Mouse (Mus musculus) heart, adult 11 months (tissue): ENCODE data around the gene Prkcg.

Experiments used
- DNase-seq: peaks from one replicate; pipeline ENCODE4 v3.0.0; 2022

Prkcg gene

DNA sequence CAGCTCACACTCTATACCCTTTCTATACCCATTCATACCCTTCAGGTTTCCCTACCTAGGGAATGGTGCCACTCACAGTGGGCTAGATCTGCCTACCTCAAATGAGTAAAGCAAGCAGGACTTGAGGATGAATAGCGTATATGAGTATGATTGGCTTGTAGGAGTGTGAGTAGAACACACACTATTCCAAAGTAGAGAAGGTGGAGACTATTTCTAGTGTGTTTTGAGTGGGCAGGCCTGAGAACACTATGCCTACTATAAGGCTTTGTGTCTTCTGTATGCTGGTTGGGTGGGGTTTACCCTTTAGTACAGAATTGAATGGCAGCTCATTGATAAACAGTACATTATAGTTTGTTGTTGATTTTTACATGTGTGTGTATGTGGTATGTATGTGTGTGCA lies 34.8 kb downstream of the Prkcg start:
- DNase-seq: no peak

DNA sequence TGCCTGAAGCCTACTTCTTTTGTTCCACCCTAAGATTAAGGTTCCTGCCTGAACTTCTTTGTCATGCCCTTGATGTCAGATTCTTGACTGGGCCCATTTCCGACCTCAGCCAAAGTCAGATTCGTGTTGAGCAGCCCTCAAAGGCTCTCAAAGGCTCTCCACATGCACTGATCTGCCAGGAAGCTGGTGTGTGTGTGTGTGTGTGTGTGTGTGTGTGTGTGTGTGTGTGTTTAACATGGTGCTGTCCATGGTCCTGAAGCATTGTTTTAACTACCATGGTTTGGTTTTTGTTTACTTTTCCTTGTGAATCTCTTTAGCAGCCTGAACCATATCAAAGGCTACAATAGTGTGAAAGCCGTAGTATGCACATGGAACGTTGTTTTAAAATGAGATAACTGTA lies 39.0 kb downstream of the Prkcg start:
- no peak for DNase-seq

DNA sequence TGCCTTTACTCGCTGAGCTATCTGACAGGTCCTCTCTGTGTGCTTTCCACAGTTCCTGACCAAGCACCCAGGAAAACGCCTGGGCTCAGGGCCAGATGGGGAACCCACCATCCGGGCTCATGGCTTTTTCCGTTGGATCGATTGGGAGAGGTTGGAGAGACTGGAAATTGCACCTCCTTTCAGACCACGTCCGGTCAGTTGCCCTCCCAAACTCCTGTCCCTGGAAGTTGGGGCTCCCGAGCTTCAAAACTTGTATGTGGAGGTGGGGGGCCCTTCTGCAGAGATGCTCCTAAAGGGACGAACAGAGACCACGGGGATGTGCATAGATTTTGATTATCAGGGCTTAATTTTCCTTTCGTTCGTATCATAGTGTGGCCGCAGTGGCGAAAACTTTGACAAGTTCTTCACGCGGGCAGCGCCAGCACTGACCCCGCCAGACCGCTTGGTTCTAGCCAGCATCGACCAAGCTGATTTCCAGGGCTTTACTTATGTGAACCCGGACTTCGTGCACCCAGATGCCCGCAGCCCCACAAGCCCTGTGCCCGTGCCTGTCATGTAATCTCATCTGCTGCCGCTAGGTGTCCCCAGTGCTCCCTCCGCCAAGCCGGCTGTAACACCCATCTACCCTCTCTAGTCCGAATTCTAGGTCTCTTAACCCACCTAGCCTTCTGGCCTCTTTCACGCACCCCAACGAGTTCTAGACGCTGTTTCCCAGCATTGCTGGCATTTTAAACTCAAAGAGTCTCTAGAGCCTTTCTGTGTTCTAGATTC lies 41.0 kb downstream of the Prkcg start:
- peak; percentile 94 for DNase-seq

DNA sequence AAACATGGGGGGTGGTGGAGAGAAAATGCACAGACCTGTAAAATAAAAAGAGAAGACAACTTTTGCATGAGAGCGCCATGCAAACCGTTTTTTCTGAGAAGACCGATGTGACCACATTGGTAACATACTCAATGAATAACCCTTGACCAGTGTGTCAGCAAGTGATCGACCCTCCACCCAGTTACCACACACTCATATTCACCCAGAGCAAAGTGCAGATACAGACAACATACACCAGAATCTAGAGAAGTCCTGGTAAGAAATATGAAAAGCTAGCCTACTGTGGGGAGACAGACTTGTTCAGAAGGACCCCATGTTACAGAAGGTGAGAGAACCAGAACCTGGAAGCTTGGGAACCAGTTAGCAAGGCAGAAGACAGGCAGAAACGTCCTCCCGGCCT lies 42.2 kb downstream of the Prkcg start:
- no peak for DNase-seq

DNA sequence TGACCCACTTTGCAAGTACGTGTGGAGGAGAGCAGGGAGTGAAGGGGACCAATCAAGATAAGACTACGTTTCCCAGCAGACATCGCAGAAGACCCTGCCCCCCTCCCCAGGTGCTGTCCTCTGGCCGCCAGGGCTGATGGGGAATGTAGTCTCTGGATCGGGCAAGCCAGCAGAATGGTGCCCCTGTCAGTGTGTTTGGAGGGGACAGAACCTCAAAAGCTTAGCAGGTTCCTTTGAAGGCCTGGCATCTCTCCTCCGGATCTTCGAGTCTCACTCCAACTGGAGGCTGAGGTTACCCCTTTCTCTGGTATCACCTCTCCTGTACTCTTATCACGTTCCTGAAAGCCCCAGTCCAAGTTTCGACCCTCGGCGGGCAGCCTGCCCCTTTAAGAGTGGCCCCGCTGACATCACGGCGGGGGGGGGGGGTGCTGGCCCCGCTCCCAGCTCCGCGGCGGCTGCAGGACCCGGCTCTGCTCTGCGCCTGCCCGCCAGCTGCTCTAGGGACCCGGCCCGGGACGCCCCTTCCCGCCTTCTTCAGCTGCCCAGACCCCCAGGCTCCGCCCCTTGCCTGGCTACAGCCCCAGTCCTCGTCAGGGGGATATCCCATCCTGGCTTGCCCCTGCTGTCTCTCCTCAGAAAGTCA lies 42.7 kb downstream of the Prkcg start:
- DNase-seq: peak; percentile 97

DNA sequence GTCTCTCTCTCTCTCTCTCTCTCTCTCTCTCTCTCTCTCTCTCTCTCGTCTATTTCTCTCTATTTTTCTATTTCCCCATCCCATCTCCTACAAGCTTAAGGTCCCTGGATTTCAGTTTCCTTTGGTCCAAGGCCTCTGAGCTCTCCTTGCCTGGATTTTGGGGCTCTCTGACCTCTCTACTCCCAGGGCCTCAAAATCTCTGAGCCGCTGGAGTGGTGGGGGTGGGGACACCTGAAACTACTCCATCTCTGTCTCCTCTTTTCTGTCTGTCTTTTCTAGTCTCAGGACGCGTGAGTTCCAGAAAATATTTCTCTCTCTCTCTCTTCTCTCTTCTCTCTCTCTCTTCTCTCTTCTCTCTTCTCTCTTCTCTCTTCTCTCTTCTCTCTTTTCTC lies 43.2 kb downstream of the Prkcg start:
- DNase-seq: no peak

DNA sequence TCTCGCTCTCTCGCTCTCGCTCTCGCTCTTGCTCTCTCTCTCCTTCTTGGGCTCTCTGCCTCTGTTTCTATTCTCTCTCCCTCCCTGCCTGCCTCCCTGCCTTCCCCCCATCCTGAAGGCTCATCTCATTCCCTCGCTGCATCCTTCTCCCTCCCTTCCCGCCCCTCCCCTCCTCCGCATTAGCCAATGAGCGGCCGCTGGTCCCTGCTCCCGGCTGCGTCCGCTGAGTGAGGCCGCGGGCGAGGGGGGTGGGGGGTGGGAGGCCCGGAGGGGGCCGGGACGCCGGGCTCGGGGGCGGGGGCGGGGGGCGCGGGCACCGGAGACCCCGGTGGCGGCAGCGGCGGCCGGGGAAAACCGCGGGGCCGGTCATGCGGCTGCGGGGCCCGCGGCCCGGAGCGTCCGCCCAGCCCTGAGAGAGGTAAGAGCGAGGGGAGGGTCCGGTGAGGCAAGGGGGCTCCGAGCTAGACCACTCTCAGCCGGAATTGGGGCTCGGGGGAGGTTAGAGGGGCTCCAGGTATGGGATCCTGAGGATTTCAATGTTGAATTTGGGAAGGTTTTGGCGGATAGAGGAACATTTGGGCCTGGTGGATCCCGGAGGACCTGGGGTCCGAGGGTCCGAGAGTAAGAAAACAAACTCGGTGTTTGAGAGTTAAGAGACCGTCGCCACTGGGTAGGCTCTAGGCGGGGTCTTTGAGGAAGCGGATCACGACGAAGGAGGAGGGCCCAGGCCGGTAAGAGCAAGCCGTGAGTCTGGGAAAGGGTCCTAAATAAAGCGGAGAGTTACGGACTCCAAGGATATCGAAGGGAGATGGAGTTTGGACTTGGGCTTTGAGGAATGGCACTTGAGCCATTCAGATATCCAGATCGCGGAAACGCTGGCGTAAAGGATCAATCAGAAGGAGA lies 43.9 kb downstream of the Prkcg start, which contains the start of gene Cacng7:
Gene Cacng7 (plus strand): TSS at position 337 of the 903 bp plus-strand sequence.
- peak; percentile 95 for DNase-seq

DNA sequence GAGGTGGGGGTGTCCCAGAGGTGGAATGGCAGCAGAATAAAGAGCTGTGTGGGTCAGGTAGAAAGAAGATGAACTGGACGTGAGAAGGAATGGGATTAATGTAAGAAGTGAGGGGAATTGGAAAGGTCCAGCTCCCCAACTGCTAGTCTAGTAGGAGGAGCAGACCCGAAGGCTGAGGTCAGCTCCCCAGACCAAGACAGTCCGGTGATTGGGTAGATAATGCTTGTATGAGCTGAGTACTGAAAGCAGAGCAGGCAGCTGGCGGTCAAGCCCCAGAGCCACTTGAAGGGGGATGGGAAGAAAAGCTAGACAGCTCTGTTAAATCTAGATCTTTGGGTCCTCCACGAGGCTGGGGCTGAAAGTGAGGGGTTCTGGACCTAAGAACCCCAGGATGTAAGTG lies 44.6 kb downstream of the Prkcg start:
- no peak for DNase-seq

DNA sequence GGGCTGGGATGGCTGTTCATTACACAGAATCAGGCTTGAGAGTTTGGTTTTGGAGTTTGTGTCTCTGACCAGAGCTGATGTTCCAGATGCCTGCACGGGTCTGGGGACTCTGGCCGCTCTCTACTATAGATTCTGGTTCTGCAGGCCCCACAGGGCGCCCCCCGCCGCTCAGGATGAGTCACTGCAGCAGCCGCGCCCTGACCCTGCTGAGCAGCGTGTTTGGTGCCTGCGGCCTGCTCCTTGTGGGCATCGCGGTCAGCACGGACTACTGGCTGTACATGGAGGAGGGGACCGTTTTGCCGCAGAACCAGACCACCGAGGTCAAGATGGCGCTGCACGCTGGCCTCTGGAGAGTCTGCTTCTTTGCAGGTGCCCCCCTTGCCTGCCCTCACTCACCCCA lies 47.4 kb downstream of the Prkcg start:
- DNase-seq: no peak

DNA sequence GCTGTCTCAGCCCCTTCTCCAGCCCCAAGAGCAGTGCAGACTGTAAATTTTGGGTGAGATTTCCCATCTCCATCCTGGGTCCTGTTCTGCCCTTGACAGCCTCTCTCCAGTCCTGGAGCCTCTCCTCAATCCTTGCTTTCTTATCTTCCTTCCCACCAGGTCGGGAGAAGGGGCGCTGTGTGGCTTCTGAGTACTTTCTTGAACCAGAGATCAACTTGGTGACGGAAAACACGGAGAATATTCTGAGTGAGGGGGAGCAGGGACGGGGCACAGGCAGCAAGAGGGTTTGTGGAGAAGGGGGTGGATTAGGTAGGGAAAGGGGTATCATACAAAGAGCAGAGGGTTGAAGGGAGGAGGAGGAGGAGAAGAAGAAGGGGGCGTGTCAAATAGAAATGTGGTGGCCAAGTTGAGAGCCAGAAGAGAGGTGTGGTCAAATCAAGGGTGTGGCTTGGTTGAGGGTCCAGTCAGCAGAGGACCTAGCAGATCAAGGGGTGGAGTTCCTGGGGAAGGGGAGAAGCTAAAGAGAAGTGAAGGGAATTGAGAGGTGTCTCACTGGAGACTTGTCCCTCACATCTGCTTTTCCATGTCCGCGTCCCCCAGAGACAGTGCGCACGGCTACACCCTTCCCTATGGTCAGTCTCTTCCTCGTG lies 49.4 kb downstream of the Prkcg start:
- no peak for DNase-seq

DNA sequence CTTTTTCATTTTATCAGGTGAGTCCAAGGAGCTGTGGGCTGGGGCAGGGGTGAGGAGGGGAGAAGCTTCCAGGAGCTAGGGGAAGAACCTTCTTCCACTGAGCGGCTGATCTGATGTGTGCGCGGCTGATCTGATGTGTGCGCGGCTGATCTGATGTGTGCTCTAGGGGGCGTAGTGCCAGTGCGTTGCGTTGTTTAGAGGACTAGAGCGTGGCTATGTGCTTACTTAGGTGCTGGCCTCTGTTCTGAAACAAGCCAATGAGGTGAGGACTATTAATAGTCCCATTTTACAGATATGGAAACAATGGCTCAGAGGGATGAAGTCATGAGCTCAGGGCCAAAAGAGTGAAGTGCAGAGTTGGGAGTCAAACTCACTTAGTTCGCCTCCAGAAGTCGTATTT lies 50.0 kb downstream of the Prkcg start:
- DNase-seq: no peak

DNA sequence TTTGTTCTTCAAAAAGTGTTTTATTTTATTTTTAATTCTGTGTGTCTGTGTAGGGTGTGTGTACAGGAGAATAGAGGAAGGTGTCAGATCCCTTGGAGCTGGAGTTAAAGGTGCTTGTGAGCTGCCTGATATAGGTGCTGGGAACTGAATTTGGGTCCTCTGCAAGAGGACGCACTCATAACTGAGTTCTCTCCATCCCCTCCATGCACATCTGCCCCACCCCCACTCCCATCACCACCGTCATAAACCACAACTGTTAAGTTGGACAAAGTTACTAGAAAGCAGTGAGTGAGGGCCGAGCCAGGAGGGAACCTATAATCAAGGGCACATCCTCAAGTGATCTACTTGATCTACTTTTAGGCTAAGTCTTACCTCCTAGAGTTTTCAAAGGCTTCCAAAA lies 54.9 kb downstream of the Prkcg start:
- peak; percentile 77 for DNase-seq

DNA sequence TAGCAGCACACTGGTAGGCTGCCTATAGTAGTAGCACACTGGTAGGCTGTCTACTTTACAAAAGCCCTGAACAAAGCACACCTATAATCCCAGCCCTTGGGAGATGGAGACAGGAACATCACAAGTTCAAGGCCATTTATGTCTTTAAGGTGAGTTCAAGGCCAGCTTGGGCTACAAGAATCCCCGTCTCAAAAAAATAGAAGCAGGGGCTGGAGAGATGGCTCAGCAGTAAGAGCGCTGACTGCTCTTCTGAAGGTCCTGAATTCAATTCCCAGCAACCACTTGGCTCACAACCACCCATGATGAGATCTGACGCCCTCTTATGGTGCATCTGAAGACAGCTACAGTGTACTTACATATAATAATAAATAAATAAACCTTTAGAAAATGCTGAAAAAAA lies 56.3 kb downstream of the Prkcg start:
- no peak for DNase-seq

DNA sequence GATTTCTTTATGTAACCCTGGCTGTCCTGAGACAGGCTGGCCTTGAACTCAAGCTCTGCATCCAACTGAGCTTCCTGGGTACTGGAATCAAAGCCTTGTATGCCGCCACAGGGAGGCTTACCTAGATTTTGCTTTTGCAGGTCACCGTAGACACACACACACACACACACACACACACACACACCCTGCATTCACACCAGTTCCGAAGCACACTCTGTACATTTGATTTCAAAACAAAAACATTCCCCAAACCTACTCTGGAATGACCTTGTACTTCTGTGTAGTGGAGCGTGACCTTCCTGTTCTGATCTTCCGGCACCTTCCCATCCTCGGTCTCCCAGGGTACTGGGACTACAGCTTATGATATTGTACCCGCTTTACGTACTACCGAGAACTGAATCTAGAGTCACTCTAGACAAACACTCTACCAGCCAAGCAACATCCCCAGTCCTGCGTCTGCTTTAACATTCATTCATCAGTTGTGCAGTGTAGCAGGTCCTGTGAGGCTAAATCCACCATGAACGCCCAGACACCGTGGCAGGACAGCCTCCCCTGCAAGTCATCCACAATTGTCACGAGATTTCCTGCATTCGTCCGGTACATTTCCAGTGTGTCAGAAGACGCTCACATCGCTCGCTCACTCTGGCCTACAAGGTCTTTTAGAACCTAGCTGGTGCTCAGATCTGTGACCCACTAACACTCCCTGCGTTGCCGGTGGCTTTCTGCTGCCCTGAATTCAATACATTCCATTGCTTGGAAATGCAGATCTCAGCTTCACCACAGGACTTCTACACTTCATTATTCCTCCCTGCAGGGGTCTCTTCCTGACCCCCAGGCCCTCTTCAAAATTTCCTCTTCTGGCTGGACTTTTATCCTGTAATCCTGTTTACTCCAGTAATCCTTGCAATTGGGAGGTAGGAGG lies 58.6 kb downstream of the Prkcg start:
- DNase-seq: no peak

DNA sequence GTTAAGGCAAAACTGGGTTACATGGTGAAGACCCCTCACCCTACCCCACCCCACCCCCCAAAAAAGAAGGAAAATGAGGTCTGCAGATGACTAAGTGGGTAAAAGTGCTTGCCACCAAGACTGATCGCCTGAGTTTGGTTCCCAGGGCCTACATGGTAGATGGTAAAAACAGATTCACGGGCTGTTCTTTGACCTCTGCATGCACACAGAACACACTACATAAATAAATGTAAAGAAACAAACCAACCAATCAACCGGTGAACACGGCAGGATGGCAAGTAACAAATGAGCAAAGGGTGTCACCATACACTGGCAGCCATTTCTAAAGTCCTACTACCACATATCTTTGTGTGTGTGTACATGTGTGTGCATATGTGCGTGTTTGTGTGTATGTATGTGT lies 59.3 kb downstream of the Prkcg start:
- DNase-seq: no peak

DNA sequence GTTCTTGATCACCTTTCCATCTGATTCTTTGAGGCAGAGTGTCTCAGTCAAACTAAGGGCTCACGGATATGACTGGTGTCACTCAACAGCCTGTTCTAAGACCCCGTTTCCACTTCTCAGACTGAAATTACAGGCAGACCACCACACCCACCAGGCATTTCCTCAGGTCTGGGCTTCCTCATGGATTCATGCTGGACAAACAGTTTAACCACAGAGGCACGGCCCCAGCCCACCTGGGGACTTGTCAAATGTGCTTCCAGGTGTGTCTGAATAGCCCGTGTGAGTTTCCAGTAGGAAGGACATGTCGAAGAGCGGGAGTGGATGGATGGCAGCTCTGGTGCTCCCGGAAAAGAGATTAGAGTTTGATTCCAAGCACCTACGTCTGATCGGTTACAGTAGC lies 60.8 kb downstream of the Prkcg start:
- DNase-seq: no peak

DNA sequence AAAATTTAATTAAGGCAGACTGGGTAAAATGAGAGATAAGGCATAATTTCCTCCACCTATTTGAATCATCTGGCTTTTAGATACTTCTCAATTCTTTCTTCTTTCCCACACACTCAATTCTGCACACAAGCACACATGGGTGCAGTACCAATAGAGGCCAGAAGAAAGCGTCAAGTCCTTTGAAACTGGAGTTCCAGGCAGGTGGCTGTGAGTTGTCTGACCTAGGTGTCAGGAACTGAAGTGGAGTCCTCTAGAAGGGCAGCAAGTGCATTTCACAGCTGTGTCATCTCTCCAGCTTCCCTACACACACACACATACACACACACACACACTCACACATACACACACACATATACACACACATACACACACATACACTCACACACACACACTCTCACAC lies 62.6 kb downstream of the Prkcg start:
- DNase-seq: no peak

DNA sequence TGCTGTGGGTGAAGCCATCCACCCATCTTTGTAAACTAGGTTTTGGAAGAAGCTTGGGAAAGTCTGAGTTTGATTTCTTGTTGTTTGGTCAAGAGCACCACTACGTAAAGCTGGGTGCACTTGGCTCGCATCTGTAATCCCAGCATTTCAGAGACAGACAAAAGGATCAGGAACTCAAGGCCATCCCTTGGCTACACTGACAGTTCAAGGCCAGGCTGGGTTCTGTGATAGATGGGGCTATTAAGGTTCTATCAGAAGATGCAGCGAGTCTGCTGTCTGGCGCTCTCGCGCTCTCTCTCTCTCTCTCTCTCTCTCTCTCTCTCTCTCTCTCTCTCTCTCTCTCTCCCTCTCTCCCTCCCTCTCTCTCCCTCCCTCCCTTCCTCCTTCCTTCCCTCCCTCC lies 65.9 kb downstream of the Prkcg start:
- DNase-seq: no peak

DNA sequence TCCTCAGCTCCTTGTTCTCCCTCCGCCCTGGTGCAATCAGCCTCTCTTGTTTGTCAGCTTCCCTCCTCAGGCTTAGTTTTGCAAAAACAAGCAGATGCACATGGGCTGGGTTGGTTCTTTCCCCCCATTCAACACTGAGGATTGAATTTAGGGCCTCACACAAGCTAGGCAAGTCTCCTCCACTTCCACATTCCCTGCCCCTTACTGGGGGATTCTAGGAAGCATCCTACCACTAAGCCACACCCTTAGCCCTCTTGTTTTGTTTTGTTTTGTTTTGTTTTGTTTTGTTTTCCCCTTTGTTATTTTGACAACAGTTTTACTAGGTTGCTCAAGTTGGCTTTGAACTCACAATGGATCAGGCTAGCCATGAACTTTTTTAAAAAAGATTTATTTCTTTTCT lies 71.7 kb downstream of the Prkcg start:
- DNase-seq: no peak

DNA sequence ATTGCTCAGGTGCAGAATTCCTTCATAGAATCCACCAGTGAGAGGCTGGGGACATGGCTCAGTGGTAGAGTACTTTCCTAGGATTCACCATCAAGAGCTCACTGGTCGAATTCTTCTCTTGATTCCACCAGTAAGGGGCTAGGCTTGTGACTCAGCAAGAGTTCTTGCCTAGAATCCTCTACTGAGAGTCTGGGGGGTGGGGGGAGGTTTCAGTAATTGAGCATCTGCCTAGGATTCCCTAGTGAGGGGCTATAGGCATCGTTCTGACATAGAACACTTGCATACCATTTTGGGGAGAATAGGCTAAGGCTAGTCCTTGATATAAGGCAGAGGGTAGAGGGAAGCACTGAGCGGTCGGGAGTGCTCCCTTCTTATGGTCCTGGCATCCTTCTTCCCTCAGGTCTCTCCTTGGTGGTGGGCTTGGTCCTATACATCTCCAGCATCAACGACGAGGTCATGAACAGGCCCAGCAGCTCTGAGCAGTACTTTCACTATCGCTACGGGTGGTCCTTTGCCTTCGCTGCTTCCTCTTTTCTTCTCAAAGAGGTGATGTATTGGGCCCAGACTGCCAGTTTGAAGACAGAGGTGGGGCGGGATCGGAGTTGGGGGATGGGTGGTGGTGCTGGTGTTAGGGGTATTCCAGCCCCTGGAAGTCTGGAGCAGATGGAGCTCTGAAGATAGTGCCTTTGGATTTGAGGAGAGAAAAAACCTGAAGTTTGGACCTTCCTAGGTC lies 76.7 kb downstream of the Prkcg start:
- no peak for DNase-seq
